Comparison of ENCODE assay signal across 9 mouse cellular contexts in the genomic region with DNA sequence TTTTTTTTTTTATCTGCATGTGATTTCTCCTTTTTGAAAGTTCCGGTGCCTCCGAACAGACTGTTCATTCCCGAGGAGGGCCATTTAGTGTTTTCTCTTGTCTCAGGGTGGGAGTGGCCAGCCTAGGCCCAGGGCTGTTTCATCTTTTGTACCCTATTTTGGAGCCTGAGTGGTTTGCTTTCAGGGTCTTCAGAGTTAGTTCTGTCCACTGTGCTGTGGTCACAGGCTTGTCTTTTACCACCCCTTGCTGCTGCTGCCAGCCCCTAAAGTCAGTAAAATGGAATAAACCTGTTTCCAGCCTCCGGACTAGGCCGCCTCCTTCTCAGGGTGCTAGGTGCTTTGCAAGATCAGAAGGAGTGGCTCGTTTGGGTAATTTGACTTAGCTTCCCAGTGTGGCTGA. TPM values are rescaled to one million over a fixed set of nuclear protein-coding genes. Genes with fewer than 3 reads are reported as not detected.
DNase-seq lines count a peak whose midpoint lies in the region; ATAC-seq lines count a peak whose summit lies in the region.
"Had no signal": no experiment of that assay in that cellular context is flagged by ENCODE, and none has a peak within 500 bp of the region (broad histone marks: within the 10 kb centered on the region; RNA-seq: fewer than 3 reads in every experiment).

No protein-coding gene starts in this region.

- 0 out of 2 replicates have a peak overlapping the region, but pooled peaks have one; percentile 13 for H3K9ac ChIP-seq in heart, embryonic 16.5 days (ENCODE audit: low read length)
- no peak overlapping the region for H3K9ac ChIP-seq in midbrain, embryonic 11.5 days (ENCODE audit: low read length)
- H3K9ac ChIP-seq in midbrain, embryonic 14.5 days (replicated peaks; ENCODE audit: low read length): no peak overlapping the region
- no peak overlapping the region for H3K9ac ChIP-seq in limb, embryonic 11.5 days (ENCODE audit: low read length)
- no peak overlapping the region; the same call in 1 of the 2 replicates for H3K9ac ChIP-seq in stomach, embryonic 16.5 days (ENCODE audit: low read length)

- H3K27me3 ChIP-seq in heart, embryonic 16.5 days (ENCODE audit: control insufficient read depth, insufficient read depth, low read length): no peaks in the 10 kb centered on the region
- H3K27me3 ChIP-seq in midbrain, embryonic 11.5 days (ENCODE audit: control insufficient read depth, insufficient read depth, low read length): peaks cover 23% of the 10 kb centered on the region
- peaks cover 27% of the 10 kb centered on the region for H3K27me3 ChIP-seq in midbrain, embryonic 14.5 days (ENCODE audit: control insufficient read depth, insufficient read depth, low read length)
- H3K27me3 ChIP-seq in limb, embryonic 11.5 days (ENCODE audit: control insufficient read depth, insufficient read depth, low read length): no peaks in the 10 kb centered on the region
- no peaks in the 10 kb centered on the region for H3K27me3 ChIP-seq in stomach, embryonic 16.5 days (ENCODE audit: control insufficient read depth, insufficient read depth, low read length)

- ATAC-seq in heart, embryonic 16.5 days (replicated peaks; ENCODE audit: extremely low read depth, insufficient read depth, low FRiP score): no peak
- no peak for ATAC-seq in midbrain, embryonic 11.5 days (ENCODE audit: low FRiP score)
- ATAC-seq in midbrain, embryonic 14.5 days (ENCODE audit: low FRiP score, low TSS enrichment): no peak
- no peak for ATAC-seq in limb, embryonic 11.5 days (ENCODE audit: insufficient number of reproducible peaks, low FRiP score, low TSS enrichment, low read depth)
- ATAC-seq in stomach, embryonic 16.5 days (ENCODE audit: insufficient read depth, low FRiP score): no peak

- no peaks in the 10 kb centered on the region for H3K36me3 ChIP-seq in heart, embryonic 16.5 days (ENCODE audit: control insufficient read depth, insufficient read depth)
- H3K36me3 ChIP-seq in midbrain, embryonic 11.5 days (ENCODE audit: control insufficient read depth, insufficient read depth, low read length): no peaks in the 10 kb centered on the region
- no peaks in the 10 kb centered on the region for H3K36me3 ChIP-seq in midbrain, embryonic 14.5 days (ENCODE audit: control insufficient read depth, insufficient read depth, low read length)
- H3K36me3 ChIP-seq in limb, embryonic 11.5 days (ENCODE audit: control insufficient read depth, insufficient read depth, low read length): no peaks in the 10 kb centered on the region
- H3K36me3 ChIP-seq in stomach, embryonic 16.5 days (ENCODE audit: control insufficient read depth, insufficient read depth, low read length): no peaks in the 10 kb centered on the region

- WGBS in heart, embryonic 16.5 days: 73% methylated on average over 6 of the region's 6 CpGs
- 49% methylated on average over 6 of the region's 6 CpGs for WGBS in midbrain, embryonic 11.5 days
- WGBS in midbrain, embryonic 14.5 days: 62% methylated on average over 6 of the region's 6 CpGs
- 43% methylated on average over 6 of the region's 6 CpGs for WGBS in limb, embryonic 11.5 days
- WGBS in stomach, embryonic 16.5 days: 64% methylated on average over 6 of the region's 6 CpGs

- peaks cover 35% of the 10 kb centered on the region for H3K4me1 ChIP-seq in heart, embryonic 16.5 days (ENCODE audit: control insufficient read depth, insufficient read depth, low read length)
- peaks cover 24% of the 10 kb centered on the region for H3K4me1 ChIP-seq in midbrain, embryonic 11.5 days (ENCODE audit: control insufficient read depth, insufficient read depth, low read length)
- H3K4me1 ChIP-seq in midbrain, embryonic 14.5 days (ENCODE audit: control insufficient read depth, insufficient read depth, low read length): peaks cover 18% of the 10 kb centered on the region
- peaks cover 33% of the 10 kb centered on the region for H3K4me1 ChIP-seq in limb, embryonic 11.5 days (ENCODE audit: control insufficient read depth, insufficient read depth, low read length)
- peaks cover 37% of the 10 kb centered on the region for H3K4me1 ChIP-seq in stomach, embryonic 16.5 days (ENCODE audit: control insufficient read depth, insufficient read depth, low read length)

- H3K4me3 ChIP-seq in heart, embryonic 16.5 days (ENCODE audit: low read length): no peak overlapping the region
- no peak overlapping the region for H3K4me3 ChIP-seq in midbrain, embryonic 11.5 days (ENCODE audit: low read depth, low read length)
- H3K4me3 ChIP-seq in midbrain, embryonic 14.5 days (replicated peaks; ENCODE audit: low read depth, low read length): no peak overlapping the region
- H3K4me3 ChIP-seq in limb, embryonic 11.5 days (ENCODE audit: low read depth, low read length): no peak overlapping the region
- no peak overlapping the region for H3K4me3 ChIP-seq in stomach, embryonic 16.5 days (replicated peaks; ENCODE audit: low read length)

- DNase-seq in heart, adult 8-10 months (ENCODE audit: low spot score): no peak
- peak; percentile 88 for DNase-seq in midbrain, embryonic 11.5 days (ENCODE audit: low spot score, missing footprints)
- no peak for DNase-seq in midbrain, embryonic 14.5 days
- DNase-seq in limb, embryonic 11.5 days (ENCODE audit: low spot score): no peak
- no peak for DNase-seq in yolk sac, embryonic 10.5 days (ENCODE audit: low spot score)
- no peak for DNase-seq in thymus, postnatal 10 days (ENCODE audit: low spot score in 2 of 2)
- DNase-seq: kidney, adult 11 months had no signal

- peak overlapping the region; percentile 72; the same call in 1 of the 2 replicates for H3K4me2 ChIP-seq in heart, embryonic 16.5 days (ENCODE audit: low read depth, low read length)
- H3K4me2 ChIP-seq in midbrain, embryonic 11.5 days: no peak overlapping the region
- no peak overlapping the region; the same call in 1 of the 2 replicates for H3K4me2 ChIP-seq in midbrain, embryonic 14.5 days (ENCODE audit: low read length)
- peak overlapping the region; percentile 48; the same call in 1 of the 2 replicates for H3K4me2 ChIP-seq in limb, embryonic 11.5 days (ENCODE audit: low read depth, severe bottlenecking)
- H3K4me2 ChIP-seq in stomach, embryonic 16.5 days (ENCODE audit: low read depth, low read length): peak overlapping the region; percentile 67; the same call in 1 of the 2 replicates

- no peaks in the 10 kb centered on the region for H3K9me3 ChIP-seq in heart, embryonic 16.5 days (replicated peaks; ENCODE audit: control insufficient read depth, low read length)
- no peaks in the 10 kb centered on the region for H3K9me3 ChIP-seq in midbrain, embryonic 11.5 days (ENCODE audit: control insufficient read depth, low read length)
- no peaks in the 10 kb centered on the region for H3K9me3 ChIP-seq in midbrain, embryonic 14.5 days (ENCODE audit: control insufficient read depth, low read length)
- H3K9me3 ChIP-seq in limb, embryonic 11.5 days (ENCODE audit: control insufficient read depth, low read length): no peaks in the 10 kb centered on the region
- no peaks in the 10 kb centered on the region for H3K9me3 ChIP-seq in stomach, embryonic 16.5 days (replicated peaks; ENCODE audit: control insufficient read depth, low read length)

- H3K27ac ChIP-seq in heart, embryonic 16.5 days (ENCODE audit: low read length): peak overlapping the region; percentile 80
- H3K27ac ChIP-seq in midbrain, embryonic 11.5 days (ENCODE audit: low read depth, low read length): no peak overlapping the region
- no peak overlapping the region for H3K27ac ChIP-seq in midbrain, embryonic 14.5 days (replicated peaks; ENCODE audit: low read depth, low read length)
- H3K27ac ChIP-seq in limb, embryonic 11.5 days (replicated peaks; ENCODE audit: low read depth, low read length): peak overlapping the region; percentile 72
- peak overlapping the region; percentile 81 for H3K27ac ChIP-seq in stomach, embryonic 16.5 days (ENCODE audit: low read length)

RNA-seq across cellular contexts. Expression of gene Itgb5, which starts 2.6 kb away (rescaled TPM):
- 29.4 and 50.3 TPM in 2 replicates for polyA plus RNA-seq in heart, embryonic 16.5 days (2015; fragmentation: Nextera tagmentation; extraction: Ambion mirVana)
- 100 to 1,000 TPM in 1 of 4 experiments, 10 to 100 TPM in 3; 87.6 to 103 (median 91.3) TPM for total RNA-seq in heart, adult 8-10 months (2022)
- polyA plus RNA-seq in midbrain, embryonic 11.5 days (2014; fragmentation: Nextera tagmentation; extraction: Ambion mirVana): 22.0 and 23.2 TPM in 2 replicates
- polyA plus RNA-seq in midbrain, embryonic 14.5 days (2014; fragmentation: Nextera tagmentation; extraction: Ambion mirVana): 19.2 and 19.3 TPM in 2 replicates
- polyA plus RNA-seq in limb, embryonic 11.5 days (2014; fragmentation: Nextera tagmentation; extraction: Ambion mirVana): 64.9 and 65.8 TPM in 2 replicates
- 15.0 and 15.2 TPM in 2 replicates for polyA plus RNA-seq in stomach, embryonic 16.5 days (2015; fragmentation: Nextera tagmentation; extraction: Ambion mirVana)

RNA-seq across cellular contexts. Expression of gene Muc13, which starts 38.2 kb away (rescaled TPM):
- polyA plus RNA-seq in heart, embryonic 16.5 days (2015; fragmentation: Nextera tagmentation; extraction: Ambion mirVana): 0.16 and 1.5 TPM in 2 replicates
- under 1 TPM in 2 of 4 experiments, not detected in 2; 0.09 to 0.14 TPM for total RNA-seq in heart, adult 8-10 months (2022)
- polyA plus RNA-seq in midbrain, embryonic 11.5 days (2014; fragmentation: Nextera tagmentation; extraction: Ambion mirVana): 0.10 TPM in 2 replicates
- polyA plus RNA-seq in midbrain, embryonic 14.5 days (2014; fragmentation: Nextera tagmentation; extraction: Ambion mirVana): not detected in 2 replicates
- 0.15 and 0.28 TPM in 2 replicates for polyA plus RNA-seq in limb, embryonic 11.5 days (2014; fragmentation: Nextera tagmentation; extraction: Ambion mirVana)
- 31.5 and 37.0 TPM in 2 replicates for polyA plus RNA-seq in stomach, embryonic 16.5 days (2015; fragmentation: Nextera tagmentation; extraction: Ambion mirVana)

Comparison
In these comparisons a context has a peak if more than half of its experiments do, and no peak if none do; other contexts are left out.
1. H3K27ac ChIP-seq: peak in heart, embryonic 16.5 days (single experiment), limb, embryonic 11.5 days (single experiment) and stomach, embryonic 16.5 days (single experiment); none in midbrain, embryonic 11.5 days (single experiment) and midbrain, embryonic 14.5 days (single experiment).
2. H3K4me2 ChIP-seq: peak in heart, embryonic 16.5 days (single experiment), limb, embryonic 11.5 days (single experiment) and stomach, embryonic 16.5 days (single experiment); none in midbrain, embryonic 11.5 days (single experiment) and midbrain, embryonic 14.5 days (single experiment).
3. RNA of gene Muc13, which starts 38.2 kb away (polyA plus RNA-seq): 31.5 to 37.0 TPM in stomach, embryonic 16.5 days; 0.16 to 1.5 TPM in heart, embryonic 16.5 days, 0.15 to 0.28 TPM in limb, embryonic 11.5 days, 0.10 TPM in midbrain, embryonic 11.5 days and not detected in midbrain, embryonic 14.5 days; every median in the first group is over 10 times any median in the second.